Mouse (Mus musculus) forelimb bud, embryonic 11.5 days (tissue): ENCODE measurements around the gene E130114P18Rik.

Source experiments
- DNase-seq: peaks from one replicate; pipeline ENCODE4 v3.0.0-alpha.2; 2012; ENCODE audit warnings: low read depth, low spot score

The E130114P18Rik gene

DNA sequence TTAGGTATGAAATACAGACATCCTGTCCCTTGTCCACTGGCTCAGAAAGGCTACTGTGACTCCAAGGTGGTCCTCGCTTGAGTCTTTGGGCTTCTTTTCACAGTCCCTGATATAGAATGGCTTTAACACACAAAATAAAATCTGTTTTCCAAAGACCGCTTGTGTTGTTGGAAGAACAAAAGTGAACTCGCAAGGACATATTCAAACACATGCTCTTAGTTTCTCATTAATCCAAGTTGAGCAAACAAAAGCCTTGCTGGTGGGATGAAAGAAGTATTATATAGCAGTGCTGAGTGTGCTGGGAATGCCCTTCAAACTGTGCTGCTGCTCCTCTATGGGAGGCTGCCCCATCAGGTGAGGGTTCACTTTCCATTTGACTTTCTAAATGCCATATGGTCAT is 169.7 kb downstream of the E130114P18Rik start:
- no peak for DNase-seq

DNA sequence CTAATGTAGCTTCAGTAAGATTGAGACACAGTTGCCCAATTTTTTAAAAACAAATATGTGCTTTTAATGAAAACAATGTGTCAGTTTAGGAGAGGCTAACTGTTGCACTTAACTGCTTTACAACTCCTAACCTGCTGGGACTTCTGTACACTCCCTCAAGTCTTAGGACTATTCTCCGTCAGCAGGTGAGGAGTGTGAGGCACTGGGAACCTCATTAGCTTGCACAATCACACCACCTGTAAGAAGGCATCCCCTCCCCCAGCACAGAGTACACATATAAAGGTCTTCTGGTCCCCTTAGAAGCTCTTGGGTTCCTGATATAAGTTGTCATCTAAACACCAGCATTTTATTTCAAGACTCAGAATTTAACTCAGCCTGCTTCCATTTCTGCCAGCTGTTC is 170.7 kb downstream of the E130114P18Rik start:
- no peak for DNase-seq

DNA sequence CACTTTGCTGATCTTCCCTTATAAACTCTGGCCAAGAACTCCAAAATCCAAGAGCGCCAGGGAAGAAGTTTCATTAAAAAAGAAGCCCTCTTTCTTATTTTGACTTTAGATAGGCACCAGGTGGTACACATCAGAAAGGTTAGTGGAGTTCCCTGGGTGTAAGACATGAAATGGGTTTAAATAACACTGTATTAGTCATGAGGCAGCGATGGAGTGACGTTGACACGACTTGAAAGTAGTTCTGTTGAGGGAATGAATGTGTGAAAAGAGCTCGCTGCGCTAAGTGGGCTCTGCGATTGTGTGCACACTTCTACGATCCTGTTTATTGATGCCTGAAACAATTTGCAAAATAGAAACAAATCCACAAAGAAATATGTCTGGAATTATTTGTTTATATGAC is 171.4 kb downstream of the E130114P18Rik start:
- DNase-seq, result no peak

DNA sequence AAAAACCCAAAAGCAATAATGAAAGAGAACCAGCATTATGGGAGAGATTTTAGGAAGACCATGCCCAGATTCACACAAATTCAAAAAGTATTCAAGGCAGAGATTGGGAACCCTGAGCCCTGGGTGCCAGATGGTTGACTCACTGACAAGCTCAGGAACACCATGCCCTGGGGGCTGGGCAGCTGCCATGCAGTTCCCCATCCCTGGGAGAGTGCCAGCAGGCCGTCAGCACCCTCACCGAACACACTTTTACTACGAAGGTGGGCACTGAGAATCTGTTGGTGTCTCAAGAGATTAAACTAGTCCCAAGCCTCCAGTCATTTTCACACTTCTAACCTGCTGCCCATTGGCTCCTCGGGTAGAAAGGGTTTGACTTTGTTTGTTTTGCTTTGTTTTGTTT is 175.3 kb downstream of the E130114P18Rik start:
- no peak for DNase-seq

DNA sequence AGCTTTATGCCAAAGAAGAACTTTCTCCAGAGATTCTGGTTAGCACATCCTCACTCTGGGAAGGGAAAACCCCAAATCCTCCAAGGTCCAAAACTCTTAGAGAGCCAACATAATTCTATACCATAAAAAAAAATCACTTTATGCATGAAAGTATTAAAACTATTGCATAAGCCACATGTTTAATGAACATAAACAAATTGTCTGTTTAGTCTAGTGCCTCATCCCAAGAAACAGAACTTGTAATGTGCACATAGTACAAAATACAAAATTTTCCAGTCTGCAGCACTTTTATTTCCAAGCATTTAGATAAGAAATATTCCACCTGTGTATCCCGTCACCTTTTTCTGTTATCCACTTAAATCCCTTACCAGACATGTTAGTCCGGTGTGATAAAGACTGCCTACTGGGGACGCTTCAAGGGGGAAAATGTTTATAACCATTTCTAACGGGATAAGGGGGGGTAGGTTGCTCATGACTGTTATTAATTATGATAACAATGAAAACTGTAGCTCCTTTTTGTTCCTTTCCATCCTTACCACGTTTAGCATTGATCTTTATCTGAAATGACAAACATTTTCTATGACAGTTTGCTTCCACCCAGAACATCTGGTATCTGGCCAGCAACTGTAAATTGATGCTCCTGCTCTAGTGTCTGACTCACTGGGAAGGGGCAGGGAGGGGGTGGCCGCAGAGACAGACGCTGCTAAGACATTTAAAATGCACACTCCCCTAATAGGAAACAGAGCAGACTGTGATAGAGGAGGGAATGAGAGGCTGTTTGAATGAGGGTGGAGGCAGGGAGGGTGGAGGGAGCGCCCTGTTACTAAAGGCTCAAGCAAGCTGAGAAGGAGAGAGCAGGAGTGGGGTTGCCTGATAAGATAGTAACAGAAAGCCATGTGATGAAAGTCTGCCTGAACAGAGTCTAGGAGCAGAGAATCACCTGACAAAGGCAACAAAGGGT is 176.7 kb downstream of the E130114P18Rik start:
- no peak for DNase-seq

DNA sequence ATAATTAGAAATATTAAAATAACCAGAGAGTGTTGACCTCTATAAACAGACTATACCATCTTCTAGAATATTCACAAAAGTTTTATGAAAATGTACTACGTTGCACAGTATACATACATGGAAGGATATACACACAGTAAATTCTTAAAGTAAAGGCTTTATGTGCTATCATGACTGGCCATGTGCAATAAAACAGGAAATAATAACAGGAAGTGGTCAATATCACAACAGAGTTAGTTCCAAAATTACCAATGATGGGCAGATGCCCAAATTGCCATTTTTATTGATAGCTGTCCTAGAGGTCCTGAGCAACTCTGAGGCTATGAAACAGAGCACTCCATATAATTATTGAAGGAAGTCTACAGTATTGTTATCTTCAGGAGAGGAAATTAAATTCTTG is 180.4 kb downstream of the E130114P18Rik start:
- no peak for DNase-seq

DNA sequence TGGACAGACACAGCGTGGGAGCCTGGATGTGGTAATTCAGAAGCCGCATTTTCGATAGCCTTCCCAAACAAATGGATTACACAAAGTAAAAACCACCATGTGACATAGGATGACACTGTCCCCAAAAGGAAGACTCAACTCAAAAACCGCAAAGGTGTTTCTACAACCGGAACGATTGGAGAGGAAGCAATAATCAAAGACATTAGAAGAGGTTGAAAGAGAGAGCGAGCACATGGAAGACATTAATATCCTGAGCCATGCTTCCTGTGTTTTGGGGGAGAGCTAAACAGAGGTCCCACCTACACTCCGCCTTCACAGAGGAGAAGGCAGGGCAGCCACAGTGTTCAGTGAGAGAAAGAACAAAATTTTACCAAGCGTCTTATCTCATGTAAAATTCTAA is 181.5 kb downstream of the E130114P18Rik start:
- DNase-seq, result no peak

DNA sequence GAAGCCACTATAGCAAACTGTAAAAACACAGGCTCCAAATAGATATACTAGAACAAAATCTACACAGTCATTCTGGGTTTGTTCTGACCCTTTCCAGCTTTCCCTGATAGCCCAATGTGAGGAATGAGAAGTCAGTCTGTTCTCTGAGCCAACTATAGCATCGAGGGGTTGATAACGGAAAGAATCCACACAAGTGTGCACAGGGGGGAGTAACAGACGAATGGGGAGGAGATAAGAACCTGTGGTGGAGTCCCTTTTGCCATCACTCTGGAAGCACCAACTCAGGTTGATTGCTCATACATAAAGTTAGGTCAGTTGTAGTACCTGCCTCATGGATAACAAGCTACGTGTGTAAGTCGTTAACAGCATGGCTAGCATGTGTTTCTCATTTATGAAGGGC is 184.0 kb downstream of the E130114P18Rik start:
- DNase-seq, result no peak

DNA sequence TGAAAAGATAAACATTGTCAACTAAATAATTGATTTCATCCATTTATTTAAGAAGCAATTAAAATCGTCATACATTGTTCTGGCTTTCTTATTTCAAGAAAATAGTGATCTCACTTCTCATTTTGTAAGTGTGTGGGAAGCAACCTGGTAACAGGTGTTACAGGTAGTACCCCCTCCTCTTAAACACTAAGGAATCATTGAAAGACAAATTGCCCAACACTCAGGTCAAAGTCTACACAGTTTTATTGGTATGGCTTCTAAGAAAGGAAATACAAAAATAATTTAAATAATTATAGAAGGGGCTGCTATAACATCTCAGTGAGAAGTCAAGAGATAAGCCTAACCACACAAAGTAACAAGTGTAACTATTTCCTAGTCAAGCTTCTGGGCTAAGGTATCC is 188.1 kb downstream of the E130114P18Rik start:
- no peak for DNase-seq

DNA sequence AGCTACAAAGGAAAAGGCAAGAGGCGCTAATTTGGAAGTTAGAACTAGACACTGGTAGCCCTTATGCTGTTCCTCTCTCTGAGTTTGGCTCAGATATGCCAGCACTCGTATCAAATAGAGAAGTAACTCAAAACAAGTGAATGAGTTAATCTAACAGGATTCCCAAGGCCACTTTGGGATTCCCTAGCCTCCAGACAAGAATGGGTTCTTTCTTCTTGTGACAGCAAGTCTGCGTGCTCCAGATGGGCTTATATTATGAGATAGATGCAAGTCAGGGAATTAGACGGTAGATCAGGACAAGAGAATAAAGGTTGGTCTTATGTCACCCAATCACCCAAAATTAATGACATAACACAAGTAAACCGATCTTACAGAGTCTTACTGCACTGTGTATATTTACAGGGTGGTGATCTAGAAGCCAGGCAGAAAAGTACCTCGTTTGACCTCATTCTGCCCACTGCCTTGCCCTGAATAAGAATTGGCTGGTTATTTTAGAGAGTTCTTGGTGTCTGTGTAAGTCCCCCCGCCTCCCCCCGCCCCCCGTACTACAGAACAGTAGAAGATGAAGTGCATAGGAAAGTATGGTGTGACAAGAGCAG is 190.4 kb downstream of the E130114P18Rik start:
- no peak for DNase-seq

DNA sequence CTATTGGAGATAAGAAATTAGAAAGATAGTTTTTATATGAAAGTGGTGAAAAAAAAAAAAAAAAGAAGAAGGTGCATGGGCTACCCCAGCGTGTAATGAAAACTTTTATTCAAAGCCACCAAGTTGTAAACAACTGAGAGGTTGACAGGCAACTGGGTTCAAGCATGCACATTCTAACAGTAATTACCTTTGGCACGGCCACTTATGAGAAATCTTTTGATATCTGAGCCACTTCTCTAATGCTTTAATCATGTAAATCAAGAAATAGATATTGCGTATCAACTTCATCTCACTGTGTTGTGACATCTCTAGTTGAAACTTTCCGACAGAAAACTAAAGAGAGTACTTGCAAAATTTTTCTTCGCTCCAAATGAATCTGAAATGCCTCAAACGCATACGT is 192.7 kb downstream of the E130114P18Rik start:
- no peak for DNase-seq

DNA sequence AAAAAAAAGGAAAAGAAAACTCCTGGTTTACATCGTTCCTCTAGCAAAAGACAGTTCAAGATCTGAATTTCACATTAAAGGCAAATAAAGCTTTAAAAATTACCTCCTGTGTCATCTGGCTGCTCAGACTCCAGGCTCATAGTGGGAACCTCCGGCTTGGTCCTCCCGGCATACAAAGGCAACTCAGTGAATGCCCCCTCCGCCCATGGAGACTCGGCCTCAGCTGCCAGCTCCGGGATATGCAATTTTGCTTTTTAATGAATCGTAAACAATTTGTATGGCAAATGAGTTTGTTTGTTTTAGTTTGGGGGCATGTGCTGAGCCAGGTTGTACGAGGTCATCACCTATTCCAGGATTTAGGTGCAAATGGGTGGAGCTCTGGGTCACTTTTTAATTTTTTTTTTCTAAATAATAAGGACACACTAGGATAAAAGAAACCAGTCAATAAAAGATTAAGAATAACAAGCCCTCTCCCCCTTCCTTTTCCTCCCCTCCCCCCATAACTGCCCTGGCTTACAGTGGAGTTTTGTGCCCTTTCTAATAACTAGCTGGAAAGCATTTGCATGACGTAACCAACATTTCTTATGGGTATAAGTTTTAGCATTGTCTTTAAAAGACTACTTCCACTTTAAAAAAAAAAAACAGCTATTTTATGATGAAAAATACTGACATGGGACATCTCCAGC is 193.3 kb downstream of the E130114P18Rik start:
- no peak for DNase-seq

DNA sequence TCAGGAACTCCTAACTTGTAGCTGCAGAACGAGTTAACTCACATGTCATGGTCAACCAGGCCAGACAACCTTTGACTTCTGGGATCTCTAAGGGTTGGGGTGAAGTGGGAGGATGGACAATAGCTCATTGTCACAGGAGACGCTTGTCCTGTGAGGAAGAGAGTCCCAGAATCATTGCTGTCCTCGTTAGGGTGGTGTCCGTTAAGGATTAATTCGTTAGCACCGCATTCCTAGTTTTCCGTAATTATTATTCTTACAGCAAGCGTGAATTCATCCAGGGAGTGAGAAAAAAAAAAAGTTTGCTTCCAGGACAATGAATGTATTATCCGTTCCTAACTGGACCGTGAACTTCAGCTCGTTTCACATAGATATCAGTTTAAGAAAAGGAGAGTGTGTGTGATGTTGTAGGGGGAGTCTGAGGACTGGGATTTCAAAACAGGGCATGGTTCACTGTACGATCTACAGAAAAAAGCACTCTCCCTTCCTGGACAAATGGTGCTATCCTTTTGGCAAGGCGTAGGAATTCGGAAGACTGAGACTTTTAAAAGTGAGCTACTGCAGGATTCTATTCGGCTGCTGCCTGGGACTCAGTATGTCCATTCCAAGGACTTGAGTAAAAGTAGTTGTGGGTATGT is 195.0 kb downstream of the E130114P18Rik start:
- no peak for DNase-seq

DNA sequence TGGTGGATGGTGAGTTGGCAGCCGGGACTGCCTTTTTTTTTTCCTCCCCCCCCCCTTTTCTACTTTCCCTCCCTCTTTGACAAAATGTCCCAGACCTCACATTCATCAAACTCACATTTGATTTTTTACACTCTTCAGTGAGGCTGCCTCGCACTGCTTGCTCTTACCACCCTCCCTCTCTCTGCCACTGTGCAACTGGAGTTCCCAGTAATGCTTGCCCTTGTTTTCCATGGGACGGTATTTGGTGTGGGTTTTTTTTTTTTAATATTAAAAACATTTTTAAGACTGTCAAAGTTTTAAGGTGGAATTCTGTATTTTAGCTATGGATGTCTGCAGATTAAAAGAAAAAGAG is 195.8 kb downstream of the E130114P18Rik start:
- no peak for DNase-seq

DNA sequence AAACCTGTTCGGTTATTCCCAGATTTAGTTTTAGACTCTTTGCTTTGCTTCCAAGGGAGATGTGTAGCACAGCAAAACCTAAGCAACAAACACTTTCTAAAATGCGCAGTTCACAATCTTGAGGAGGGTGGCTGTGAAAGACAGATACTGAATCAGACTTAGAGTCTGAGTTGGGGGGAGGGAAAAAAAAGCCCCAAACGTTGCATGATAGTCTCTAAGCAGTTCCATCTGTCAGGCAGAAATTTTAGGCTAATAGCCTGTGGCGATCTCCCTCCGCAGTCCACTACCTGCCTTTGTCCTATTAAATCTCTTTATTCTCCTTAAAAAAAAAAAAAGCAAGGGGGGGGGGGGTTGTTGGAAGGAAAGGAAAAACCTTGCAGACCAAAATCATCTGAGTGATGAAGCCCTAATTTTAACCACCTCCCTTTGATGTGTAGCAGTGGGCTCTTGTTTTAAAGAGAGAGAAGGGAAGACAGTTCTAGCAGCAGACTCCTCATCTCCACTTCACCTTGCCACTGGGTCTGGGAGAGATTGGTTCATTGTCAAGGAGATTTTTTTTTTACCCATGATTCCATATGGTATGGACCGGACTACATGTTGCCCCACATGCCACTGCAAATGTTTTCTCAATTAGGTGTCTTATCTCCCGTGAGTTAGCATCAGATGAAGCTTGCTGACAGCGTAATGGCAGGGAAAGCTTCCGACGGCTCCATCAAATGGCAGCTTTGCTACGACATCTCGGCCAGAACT is 196.4 kb downstream of the E130114P18Rik start:
- no peak for DNase-seq

DNA sequence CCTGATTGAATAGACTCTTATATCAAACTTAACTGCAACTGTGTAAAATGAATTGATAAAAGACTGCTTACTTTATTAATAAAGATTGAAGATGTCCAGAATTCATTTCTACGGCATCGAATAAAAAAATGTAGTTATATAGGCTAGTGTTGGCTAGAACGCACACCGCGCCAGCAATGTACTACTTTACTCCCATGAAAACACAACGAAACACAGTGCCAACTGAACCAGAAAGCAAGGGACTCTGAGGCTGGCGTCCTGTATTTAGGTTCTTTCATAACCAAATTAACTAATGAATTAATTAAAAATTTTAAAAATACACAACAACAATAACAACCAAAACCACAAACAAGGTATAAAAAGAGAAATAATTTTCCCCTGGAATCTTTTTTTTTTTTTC is 197.0 kb downstream of the E130114P18Rik start:
- DNase-seq, result no peak

DNA sequence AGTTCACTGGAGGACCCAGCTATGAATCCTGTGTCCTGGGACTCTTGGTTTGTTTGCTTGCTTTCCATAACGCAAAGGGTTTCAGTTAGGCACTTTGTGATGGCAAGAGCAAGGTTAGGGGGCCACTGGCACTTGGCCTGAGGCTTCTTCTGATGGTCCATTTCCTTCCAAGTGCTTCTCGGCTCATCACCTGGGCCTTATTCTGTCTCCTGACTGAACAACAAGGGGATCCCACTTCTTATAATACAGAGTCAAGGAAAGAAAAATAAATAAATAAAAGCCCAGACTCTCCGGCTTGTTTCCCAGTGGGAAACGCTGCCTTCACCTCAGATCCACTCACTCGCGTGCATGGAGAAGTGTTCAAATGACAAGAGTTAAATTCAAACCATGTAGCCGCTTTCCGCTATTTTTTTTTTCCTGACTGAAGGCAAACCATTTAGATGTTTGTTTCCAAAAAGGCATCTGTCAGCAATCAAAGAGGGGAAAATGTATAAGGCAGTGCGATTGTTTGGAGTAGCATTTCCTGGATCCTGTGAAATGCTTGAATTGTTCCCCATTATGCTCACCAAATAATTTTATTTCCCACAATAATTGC is 199.2 kb downstream of the E130114P18Rik start:
- no peak for DNase-seq

DNA sequence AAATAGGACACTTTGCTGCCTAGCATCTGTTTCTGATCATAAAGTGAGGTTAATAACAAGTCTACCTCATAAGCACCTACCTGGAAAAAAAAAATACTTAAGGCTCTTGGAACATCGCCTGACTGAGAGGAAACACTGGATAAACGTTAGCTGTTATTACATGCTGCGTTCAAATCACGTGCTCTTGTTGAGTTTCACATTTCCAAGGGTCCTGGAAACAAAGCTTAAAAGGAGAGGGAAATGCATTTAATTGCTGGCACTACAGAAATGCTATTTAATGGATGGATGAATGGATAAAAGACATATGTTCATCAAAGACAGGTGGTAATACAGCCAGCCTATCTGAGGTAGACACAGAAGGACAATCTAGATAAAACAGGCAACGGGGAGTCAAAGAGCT is 200.4 kb downstream of the E130114P18Rik start:
- DNase-seq, result no peak

DNA sequence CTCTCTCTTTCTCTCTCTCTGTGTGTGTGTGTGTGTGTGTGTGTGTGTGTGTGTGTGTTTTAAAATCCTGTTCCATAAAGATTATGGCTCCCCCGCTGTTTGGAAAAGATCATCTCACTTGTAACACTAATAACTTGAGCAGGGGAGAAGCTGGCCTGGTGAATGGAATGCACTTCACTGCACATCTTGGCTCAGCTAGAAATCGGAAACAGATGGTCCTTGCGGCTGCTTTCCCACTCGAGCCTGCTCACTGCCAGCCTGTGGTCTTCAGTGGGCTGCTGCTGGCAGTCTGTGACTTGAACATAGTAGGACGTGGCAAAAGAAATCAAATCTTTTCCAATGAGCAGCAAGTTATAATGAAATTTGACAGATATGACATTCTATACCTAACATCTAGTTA is 202.4 kb downstream of the E130114P18Rik start:
- DNase-seq, result peak; percentile 71

DNA sequence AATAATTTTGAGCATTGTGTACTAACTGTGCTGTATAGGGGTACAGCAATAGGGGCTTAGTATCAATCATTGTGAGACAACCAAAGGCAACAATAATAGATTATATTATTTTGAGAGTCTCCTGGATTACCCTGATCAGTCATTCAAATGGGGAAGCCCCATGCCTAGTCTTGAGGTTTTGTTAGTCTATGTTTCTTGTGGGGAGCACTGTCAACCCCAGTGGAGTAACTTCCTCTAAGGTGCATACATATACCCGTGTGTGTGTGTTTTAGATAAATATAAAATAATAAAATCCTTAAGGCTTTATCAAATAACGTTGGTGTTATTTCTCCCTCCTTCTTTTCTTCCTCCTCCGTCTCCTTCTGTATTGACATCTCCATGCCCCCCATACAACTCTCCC is 208.6 kb downstream of the E130114P18Rik start:
- no peak for DNase-seq

DNA sequence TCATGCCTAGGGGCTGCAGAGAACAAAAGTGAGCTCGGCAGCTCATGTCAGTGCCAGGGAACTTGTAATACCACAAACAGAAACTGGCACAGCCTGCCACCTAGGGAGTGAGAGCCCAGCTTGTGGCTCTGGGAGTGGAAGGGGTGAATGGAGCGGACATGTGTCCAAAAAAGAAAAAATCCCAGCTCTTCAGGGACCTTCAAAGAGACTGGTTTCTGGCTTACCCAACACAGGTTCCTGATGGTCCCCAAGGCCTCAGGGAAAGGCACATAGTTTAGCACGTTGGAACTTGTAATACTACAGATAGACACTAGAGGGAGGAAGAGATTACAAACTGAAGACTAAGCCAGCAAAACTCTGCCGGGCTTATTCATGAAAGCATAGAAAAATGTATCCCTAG is 213.2 kb downstream of the E130114P18Rik start:
- peak; percentile 78 for DNase-seq
